In the genomic region with DNA sequence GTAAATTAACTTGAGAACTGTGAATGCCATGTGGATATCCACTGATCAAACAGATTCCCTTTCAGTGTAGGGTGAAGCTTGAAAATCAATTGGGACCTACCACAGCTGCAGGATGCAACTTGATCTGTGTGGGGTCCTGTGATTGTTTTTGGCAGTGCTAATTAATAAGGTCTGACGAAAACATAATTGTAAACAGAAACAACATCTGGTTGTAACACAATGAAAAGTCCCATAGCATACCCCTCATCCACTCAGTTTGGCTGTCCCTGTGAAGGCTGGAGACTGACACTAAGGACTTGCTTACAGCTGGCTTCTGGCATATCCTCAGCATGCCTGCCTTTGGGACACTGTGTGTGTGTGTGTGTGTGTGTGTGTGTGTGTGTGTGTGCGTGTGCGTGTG, we compare ENCODE assay signal across 12 mouse cellular contexts. TPM values are rescaled to one million over a fixed set of nuclear protein-coding genes. Genes with fewer than 3 reads are reported as not detected.
"Had no signal": no experiment of that assay in that cellular context is flagged by ENCODE, and none has a peak within 500 bp of the region (broad histone marks: within the 10 kb centered on the region; RNA-seq: fewer than 3 reads in every experiment).

No protein-coding gene starts in this region.

- DNase-seq: kidney, adult 9 months; kidney, postnatal 14 days; kidney, postnatal 4 days; left cerebral cortex, postnatal 4 days; liver, embryonic 13.5 days; lung, postnatal 4 days; midbrain, embryonic 14.5 days; thymus, adult 18-20 months; thymus, postnatal 36 days had no signal

- H3K9ac ChIP-seq: liver, embryonic 13.5 days had no signal

- H3K9me3 ChIP-seq: liver, embryonic 13.5 days had no signal

- H3K4me3 ChIP-seq: liver, embryonic 13.5 days had no signal

- H3K27ac ChIP-seq: liver, embryonic 13.5 days had no signal

- H3K36me3 ChIP-seq: liver, embryonic 13.5 days had no signal

- H3K4me1 ChIP-seq: liver, embryonic 13.5 days had no signal

- H3K4me2 ChIP-seq: liver, embryonic 13.5 days; midbrain, embryonic 11.5 days had no signal

- ATAC-seq: lung, postnatal 0 days had no signal

RNA-seq across cellular contexts. Expression of a gene that starts 42.6 kb away (rescaled TPM):
- total RNA-seq: megakaryocyte progenitor cell, adult 5-6 weeks had no signal
